Mouse (Mus musculus): Measurements from ENCODE around the gene Slc4a1ap.
"Not testable (repeated sequence)": the region's sequence is repeated elsewhere in the genome, so short reads cannot be mapped to it uniquely, and the experiment has no call there.

Gene Slc4a1ap

DNA sequence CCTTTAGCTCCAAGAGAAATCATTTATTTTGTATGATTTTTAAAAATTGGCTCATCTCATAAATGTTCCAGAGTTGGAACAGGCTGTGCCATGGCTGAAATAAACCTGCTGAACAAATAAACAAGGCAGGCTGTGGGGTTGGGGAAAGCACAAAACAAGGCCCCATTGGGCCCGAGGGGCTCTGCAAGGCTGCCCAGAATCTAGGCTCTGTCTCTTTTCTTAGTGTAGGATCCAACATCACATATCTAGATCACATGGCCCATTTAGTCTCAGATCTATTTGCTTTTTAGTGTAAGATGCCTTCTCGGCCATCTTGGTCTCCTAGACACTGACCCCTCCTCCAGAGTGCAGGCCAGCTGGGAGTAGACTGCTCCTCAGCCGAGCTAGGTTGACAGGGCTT is 39.7 kb downstream of the Slc4a1ap start:
- no peak for DNase-seq (ENCODE audit: low read depth, low spot score)

DNA sequence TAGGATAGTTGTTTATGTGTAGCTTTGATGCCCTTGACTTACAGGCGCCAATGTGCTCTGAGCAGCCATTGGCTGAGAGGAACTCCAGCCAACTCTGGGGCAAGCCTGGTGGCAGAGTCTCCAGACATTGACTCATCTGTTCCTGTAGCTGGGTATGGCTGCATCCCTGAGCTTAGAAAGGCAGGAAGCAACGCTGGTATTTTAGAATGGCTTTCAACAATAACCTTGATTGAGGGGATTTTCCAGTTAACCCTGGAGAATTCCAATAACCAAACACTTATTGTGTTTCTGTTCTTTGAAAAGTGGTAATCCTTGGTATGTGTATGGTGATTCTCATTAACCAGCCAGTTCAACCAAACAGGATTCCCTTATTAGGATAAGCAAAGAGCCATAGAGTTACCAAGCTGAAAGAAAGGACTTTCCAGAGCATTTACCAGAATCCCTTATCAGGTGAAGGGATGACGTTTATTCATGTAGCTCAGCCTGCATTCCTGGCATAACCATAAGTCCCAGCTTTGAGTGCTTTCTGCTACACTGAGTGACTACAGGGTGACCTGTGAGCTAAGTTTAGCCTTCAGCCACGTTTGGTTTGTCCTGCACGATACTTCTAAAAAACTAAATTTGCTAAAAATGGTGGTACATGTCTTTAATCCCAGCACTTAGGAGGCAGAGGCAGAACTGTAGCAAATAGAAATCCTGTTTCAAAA is 41.3 kb downstream of the Slc4a1ap start:
- peak; percentile 61 for DNase-seq (ENCODE audit: low read depth, low spot score)

DNA sequence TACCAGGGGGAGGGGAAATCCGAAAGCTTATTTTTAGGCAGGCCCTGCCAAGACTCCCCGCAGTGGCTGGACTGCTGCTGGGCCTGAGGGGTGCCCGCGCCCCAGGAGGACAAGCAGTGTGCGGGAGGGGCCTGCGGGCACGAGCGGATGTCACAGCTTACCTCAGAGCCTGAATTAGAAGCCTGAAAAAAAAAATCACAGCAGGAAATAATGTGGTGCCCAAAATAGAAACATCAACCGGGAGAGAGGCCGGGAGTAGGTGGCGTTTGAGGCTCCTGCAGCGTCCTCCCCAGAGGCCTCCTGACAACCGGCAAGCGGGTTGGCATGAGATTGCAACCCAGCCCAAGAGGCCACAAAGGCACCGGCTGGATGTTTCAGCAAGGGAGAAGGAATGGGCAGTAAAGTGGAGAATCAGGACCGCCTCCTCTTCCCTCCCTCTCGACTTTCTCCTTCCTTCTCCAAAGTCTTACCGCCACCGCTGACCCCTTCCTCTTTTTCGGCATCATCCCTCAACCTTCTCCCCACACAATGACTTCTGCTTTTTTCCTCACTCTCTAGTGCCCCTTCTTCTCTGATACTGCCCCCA is 44.3 kb downstream of the Slc4a1ap start:
- no peak for DNase-seq (ENCODE audit: low read depth, low spot score)

DNA sequence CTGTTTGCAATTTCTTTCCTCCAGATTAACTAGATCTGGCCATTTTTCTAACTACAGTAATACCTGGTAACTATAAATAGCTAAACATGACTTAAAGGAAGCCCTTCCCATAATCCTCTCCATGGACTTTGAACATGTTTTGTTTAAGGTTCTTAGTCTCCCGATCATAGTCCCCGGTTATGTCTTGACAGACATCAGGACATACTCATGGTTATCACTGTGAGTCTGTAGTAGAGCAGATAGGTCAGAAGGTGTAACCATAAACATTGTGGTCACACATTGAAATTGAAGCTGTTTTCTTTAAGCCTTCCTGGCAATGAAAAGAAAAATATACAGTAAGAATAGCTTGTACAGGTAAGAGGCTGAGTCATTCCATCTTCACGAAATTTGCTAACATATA is 46.9 kb downstream of the Slc4a1ap start:
- DNase-seq (ENCODE audit: low read depth, low spot score), result no peak

DNA sequence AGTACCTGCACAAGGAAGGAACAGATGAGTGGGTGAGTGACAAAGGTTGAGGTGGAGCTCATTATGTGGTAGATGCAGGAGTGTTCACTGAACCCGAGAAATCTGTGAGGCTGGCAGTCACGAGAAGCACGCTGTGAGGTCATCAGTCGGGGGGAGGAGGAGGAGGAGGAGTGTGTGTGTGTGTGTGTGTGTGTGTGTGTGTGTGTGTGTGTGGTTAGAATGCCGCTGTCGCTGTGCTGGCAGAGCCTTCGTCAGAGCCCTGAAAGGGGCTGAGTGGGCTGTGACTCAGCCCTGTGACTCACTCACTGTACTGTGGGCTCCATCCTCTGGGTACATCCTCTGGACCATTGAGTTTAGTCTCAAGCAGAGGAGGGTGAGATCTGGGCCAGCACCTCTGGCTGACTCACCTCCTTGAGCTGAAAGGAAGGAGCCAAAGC is 49.8 kb downstream of the Slc4a1ap start:
- DNase-seq (ENCODE audit: low read depth, low spot score), result peak; percentile 99

DNA sequence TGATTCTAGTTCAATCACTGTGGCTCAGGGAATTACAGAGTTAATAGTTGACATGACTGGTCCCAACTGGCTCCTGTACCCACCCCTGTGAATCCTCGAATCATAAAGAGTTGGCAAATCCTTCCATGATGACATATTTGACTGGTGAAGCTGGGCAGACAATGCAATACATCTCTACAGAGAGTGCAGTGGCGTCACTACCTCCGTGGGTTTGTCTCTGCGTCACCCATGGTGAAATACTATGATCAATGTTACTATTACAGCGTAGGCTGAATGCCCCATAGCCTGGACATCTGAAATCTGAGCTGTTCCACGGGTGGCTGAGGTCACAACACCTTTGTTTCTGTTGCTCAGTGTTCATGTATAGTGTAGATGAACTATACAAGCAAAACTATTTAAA is 54.5 kb downstream of the Slc4a1ap start:
- no peak for DNase-seq (ENCODE audit: low read depth, low spot score)

DNA sequence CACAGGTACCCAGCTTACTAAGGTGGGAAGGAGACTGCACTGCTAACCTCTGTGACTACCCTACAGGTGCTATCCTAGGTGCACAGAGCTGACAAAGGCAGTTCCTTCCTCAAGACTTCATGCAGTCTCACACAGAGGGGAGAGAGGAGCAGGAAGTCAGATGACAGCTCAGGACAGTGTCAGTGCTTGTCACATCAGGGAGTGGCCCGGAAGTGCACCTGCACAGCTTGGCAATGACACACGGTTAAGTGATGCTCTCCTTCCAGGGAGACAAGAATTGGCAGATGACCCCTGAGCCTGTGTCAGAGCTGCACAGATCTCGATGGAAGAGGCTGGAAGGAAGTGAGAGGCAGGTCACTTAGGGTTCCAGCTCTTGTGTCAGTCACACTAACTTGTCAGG is 55.1 kb downstream of the Slc4a1ap start:
- no peak for DNase-seq (ENCODE audit: low read depth, low spot score)

DNA sequence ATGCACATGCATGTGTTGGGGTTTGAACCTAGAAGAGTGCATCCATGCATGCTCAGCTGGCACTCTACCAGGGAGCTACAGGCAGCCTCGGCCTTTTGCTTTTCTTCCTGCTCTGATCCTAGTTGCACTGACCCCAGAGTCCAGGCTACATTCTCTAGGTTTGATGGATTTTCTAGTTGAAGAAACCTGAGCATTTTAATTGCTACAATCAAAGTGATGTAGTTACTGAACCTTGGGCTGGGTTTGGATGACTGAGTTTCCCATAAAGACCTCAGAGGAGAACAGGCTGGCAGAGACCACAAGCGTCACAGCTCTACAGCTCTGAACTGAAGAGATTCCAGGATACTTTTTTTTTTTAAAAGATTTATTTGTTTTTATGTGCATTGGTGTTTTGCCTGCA is 56.5 kb downstream of the Slc4a1ap start:
- DNase-seq (ENCODE audit: low read depth, low spot score), result no peak

DNA sequence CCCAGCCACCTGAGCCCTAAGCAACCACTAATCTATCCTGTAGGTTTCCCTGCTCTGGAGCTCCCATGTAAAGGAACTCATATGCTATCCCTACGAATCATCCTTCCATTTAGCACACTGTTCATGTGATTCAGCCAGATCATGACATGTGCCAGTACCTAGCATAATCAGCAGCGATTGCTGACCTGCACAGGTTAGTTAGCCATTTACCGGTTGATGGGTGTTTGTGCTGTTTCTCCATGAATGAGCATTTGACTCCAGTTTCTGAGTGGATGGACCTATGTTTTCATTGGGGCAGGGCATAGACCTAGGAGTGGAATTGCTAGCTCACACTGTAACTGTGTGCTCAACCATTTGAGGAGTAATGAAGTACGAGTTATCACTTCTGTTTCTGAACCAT is 58.7 kb downstream of the Slc4a1ap start:
- DNase-seq (ENCODE audit: low read depth, low spot score), result no peak

DNA sequence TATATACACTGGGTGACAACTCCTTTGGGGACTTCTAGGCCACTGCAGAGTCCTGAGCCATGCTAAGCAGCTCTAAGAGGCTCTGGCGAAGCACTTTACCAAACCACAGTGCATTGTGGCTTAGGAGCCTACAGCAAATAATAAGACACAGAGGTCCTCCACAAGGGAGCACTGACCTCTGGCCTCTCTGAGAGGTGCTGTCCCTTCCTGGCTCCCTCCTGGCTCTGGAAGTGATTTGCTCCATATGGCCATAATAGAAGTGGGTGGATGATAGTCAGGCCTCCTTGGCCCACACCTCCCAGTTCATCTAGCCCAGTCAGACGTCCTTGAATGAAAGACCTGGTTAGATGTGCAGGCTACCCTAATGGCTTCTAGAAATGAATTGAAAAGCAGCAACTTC is 61.2 kb downstream of the Slc4a1ap start:
- DNase-seq (ENCODE audit: low read depth, low spot score), result no peak

DNA sequence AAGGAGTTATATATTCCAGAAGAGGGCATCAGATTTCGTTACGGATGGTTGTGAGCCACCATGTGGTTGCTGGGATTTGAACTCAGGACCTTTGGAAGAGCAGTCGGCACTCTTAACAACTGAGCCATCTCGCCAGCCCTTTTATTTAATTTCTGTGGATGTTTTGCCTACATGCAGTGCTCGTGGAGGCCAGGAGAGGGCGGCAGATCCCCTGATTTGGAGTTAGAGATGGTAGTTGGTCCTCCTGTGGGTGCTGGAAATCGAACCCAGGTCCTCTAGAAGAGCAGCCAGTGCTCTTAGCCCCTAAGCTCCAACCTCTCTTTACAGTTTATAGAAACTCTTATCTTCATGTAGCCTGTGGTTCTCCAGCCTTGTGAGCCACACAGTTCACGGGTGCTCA is 61.9 kb downstream of the Slc4a1ap start:
- not testable (repeated sequence) for DNase-seq (ENCODE audit: low read depth, low spot score)

DNA sequence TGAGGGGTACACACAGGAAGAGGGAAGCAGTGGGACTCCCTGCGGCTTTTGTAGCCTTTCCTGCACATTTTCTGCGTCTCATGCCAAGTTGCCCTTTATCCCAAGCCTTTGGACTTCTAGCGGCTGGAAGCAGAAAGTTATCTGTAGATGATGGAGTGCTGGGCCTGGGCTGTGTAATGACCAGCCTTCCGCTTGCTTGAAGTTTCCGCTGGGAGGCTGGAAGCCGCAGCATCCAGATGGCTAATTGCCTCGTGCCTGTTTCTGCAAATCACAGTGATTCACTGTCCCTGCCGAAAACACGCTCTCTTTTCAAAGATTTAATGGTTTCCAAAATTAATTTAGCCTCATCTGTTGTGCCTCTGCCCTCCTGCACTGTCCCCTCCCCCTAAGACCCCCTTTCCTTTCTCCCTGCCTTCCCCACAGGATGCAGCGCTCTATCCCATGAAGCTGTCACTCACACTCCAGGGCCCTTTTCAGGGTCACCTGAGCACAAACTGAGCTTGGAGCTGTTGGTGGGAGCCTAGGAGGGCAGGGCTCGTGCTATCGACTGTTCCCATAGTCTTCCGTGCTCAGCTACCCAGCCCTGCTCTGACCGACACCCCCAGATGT is 63.0 kb downstream of the Slc4a1ap start:
- no peak for DNase-seq (ENCODE audit: low read depth, low spot score)

DNA sequence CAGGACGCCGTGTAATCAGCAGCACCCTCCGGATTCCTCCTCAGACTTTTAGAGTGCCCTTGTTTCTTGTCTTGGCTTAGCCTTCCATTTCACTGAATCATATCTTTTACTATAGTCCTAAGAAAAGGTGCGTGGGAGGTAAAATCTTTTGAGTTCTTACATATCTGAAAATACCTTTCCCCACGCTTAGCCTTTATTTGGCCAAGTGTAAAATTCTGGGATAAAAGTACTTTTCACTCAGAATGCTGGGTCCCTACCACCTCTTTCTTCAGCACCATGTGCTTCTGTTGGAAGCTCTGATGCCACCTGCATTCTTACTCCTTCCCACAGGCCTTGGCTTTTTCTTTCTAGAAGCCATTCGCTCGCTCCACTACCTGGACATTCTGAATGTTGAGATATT is 64.3 kb downstream of the Slc4a1ap start:
- no peak for DNase-seq (ENCODE audit: low read depth, low spot score)

DNA sequence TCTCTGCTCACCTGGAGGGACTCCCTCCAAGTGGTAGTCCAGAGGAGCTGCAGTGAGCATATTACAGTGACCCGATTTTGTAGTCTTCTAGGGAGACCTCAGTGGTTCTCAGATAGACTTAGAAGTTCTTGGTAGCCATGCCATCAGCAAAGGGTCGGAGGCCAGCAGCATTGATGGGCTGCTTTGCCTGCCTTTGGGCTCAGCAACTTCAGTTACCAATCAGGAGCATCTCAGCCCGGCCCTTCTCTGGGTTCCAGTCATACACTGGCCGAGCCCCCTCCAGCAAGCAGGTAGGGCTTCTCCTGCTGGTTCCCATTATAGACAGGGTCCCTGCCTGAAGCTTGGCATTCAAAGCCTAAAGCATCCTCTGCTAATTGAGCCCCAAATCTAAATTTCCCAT is 69.1 kb downstream of the Slc4a1ap start:
- no peak for DNase-seq (ENCODE audit: low read depth, low spot score)

DNA sequence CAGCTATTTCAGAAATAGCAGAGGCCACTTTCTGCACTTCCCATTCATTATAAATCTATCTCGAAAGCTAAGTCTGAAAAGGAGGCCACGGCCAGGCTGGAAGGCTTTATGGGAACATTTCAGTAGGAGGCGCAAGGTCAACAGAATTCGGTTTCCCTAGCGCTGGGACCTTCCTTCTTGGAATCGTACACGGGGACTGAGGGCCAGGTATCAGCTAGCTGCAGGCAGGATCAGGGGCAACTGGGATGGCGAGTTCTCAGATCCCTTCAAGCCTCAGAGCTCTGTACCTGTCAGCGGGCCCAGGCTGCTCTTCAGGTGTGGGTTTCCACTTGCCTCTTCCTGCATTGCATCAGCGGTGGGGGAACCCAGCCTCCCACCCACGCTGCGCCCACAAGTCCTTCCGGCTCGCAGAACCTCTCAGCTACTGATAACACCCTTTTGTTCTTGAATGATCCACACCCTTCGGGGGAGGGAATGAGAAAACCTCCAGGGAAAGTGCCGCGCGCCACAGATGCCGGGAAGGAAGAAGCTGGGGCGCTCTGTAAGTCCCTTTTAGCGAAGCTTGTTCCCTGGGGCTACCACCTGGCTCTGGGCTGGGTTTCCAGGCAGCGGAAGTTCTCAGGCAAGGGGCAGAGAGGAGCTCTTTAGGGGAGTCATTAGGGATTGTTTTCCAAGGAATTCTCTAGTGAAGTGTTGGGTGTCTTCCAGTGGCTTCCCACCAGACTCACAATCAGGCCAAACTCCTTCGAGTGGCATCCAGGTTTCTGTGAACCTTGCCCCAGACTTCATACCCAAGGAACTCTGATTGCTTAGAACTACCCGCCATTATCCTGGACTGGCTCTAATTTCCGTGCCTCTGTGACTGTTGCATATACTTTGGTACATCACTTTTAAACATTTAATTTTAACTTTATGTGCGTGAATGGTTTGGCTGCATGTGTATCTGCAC is 70.0 kb downstream of the Slc4a1ap start, which contains the start of gene Mrpl33:
Gene Mrpl33 (plus strand): TSS at position 455 of the 949 bp plus-strand sequence.
- no peak for DNase-seq (ENCODE audit: low read depth, low spot score)

DNA sequence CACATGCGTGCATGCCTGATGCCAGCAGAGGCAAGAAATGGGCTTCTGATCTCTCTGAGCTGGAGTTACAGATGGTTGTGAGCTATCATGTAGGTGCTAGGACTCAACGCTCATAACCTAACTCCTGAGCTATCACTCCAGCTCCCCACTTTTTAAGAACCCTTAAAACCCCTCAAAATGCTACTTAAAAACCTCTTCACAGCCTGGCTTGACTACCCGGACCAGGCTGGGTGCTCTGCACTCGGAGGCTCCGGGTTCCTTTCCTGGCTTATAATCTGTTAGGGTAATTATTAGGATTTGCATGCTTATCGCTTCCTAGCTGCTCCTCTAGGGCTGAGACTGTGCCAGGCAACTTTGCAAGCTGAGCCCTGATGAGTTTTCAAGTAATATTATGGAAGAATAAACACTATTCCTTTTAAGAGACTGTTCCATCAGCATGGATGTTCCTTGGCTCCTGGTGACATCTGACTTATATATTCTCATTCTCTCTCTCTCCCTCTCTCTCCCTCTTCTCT is 70.7 kb downstream of the Slc4a1ap start:
- DNase-seq (ENCODE audit: low read depth, low spot score), result no peak

DNA sequence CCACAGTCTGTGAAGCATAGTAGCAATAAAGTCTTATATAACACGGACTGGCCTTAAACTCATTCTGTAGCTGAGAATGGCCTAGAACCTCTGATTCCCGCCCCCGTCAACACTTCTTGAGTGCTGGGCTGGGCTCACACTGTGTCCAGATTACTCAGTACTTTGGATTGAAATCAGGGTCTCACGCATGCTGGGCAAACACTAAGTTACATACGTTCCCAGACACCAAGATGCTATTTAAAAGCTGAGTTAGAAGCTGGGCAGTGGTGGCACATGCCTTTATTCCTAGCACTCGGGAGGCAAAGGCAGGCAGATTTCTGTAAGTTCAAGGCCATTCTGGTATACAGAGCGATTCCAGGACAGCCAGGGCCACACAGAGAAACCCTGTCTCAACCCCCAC is 71.3 kb downstream of the Slc4a1ap start:
- no peak for DNase-seq (ENCODE audit: low read depth, low spot score)

DNA sequence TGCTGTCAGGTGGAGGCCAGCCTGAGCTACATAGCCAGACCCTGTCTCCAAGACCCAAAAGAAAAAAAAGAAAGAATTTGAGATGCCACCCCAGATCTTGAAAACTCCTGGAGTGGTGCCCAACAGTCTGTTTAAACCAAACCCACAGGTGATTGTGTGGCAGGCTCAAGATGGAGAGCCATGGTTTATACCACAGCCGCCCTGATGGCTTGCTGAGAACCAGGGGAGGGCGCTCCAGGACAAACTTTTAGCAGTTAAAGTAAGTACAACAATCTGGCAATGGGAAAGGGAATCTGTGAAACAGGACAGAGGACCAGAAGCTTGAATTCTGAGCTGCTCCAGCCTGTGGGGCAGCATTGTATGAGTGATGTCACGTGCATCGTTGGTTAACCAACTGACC is 71.8 kb downstream of the Slc4a1ap start:
- peak; percentile 73 for DNase-seq (ENCODE audit: low read depth, low spot score)

DNA sequence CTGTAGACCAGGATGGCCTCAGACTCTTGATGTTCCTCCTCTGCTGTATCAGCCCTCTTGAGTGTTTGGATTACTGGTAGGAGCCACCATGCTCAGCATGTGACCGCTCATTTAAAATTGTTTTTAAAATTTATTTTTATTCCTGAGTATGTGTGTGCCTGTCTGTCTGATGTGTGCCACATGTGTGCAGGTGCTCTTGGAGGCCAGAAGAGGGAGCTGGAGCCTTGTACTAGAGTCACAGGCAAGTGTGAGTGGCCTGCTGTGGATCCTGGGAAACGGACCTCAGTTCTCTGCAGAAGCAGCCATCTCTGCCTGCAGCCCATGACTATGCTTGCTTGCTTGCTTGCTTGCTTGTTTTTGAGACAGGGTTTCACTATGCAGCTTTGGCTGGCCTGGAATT is 72.4 kb downstream of the Slc4a1ap start:
- DNase-seq (ENCODE audit: low read depth, low spot score), result no peak

DNA sequence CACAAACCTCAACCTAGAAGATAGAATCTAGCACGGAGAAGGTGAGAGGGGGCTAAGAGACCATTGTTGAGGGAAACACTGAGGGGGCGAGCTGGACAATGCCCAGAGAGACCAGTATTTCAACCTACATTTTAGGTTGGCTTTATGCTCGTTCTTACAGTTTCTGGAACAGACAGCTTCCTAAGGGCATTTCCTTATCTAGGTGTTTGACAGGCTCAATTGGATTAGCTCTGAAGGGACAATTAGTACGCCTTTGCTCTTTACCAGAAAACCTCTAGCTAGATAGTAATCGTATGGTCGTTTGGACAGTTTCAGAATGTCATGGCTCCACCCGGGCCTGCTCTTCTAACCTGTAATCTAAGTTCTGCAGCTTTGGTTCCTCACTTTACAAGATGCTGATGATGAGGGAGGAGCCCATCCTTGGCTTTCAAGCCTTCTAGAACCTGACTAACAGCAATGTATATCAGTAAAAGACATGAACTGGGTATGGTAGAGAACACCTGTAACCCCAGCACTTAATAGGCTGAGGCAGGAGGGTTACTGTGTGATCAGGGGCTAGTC is 74.4 kb downstream of the Slc4a1ap start:
- no peak for DNase-seq (ENCODE audit: low read depth, low spot score)

DNA sequence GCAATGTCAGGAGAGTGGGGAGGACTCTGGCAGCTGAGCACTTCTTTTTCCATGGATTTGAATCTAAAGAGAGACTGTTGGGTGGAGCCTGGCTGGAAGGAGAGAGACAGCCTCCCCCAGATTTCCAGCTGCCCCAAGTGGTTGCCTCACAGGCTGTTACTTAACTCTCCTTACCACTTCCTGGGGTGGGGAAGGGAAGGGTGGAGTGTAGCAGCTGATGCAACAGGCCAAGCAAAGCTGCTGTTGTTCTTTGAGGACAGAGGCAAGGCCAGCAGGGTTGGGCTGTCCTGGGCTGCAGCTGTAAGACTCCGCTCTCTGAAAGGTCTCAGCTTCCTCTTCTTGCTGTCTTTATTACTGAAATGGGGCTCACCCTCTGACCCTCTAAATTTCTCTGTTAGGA is 75.6 kb downstream of the Slc4a1ap start:
- peak; percentile 98 for DNase-seq (ENCODE audit: low read depth, low spot score)

Measured in 3T3-L1 (cell line).